Comparison of ENCODE assay signal across 23 mouse cellular contexts in the genomic region with DNA sequence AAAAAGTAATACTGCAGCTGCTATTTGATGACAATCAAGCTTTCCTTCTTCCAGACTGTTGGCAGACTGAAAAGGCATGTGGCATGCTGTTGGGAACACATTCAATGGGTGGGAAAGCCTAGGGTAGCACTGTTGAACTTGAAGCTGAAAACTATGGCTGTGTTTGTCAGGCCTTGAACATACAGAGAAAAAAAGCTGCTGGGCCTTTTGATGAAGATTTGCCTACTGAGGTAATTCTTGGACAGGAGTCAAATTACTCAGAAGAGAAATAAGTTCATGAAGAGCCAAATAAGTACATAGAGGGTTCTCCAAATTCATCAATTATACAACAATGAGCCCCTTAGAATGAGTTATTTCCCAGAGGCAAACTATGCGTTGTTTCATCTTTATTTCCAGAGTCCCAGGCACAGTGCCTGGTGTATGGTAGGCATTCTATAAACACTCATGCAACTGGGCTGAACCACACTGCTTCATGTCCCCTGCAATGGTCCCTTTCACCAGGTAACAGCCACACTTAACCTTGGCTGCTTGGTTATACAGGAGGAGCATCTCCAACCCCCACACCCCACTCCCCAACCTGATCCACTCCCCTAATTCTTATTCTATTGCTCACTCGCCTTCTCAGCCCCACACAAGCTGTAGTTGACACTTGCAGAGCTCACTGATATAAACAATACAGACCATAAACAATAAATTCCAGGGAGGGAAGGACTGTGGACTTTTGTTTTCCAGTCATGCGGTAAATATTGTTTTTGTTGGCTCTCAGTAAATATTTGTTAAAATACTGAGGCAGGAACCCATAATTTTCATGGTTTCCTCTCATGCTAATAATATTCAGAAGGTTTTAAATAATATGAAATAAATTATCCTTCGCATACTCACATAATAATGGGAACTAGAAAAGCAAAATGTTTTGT. TPM values are rescaled to one million over a fixed set of nuclear protein-coding genes. Genes with fewer than 3 reads are reported as not detected.
DNase-seq lines count a peak whose midpoint lies in the region; ATAC-seq and TF ChIP-seq lines count a peak whose summit lies in the region.
"Had no signal": no experiment of that assay in that cellular context is flagged by ENCODE, and none has a peak within 500 bp of the region (broad histone marks: within the 10 kb centered on the region; RNA-seq: fewer than 3 reads in every experiment).

No protein-coding gene starts in this region.

- no peak overlapping the region for H3K27ac ChIP-seq in forebrain, embryonic 14.5 days (ENCODE audit: low read depth, low read length)
- H3K27ac ChIP-seq in forebrain, embryonic 11.5 days (ENCODE audit: low read depth, low read length) = no peak overlapping the region
- H3K27ac ChIP-seq in kidney, embryonic 15.5 days = peak overlapping the region; percentile 64
- 0 out of 2 replicates have a peak overlapping the region, but pooled peaks have one; percentile 15 for H3K27ac ChIP-seq in stomach, embryonic 14.5 days (ENCODE audit: low read length)
- no peak overlapping the region for H3K27ac ChIP-seq in cerebellum, adult 2 months (ENCODE audit: insufficient read depth, low read length)
- H3K27ac ChIP-seq: heart, adult 2 months; hindbrain, postnatal 0 days; left cerebral cortex, adult 2 months; liver, embryonic 13.5 days; midbrain, embryonic 13.5 days had no signal

- peak; percentile 77 for ATAC-seq in forebrain, embryonic 14.5 days
- ATAC-seq in forebrain, embryonic 11.5 days (replicated peaks; ENCODE audit: low FRiP score) = no peak
- ATAC-seq in kidney, embryonic 15.5 days (replicated peaks; ENCODE audit: low FRiP score) = no peak
- no peak for ATAC-seq in stomach, embryonic 14.5 days (ENCODE audit: insufficient number of reproducible peaks, insufficient read depth, low FRiP score, low read depth)
- ATAC-seq: hindbrain, postnatal 0 days; midbrain, embryonic 13.5 days had no signal

- no peak overlapping the region for H3K9ac ChIP-seq in forebrain, embryonic 14.5 days (ENCODE audit: low read length)
- H3K9ac ChIP-seq in forebrain, embryonic 11.5 days (ENCODE audit: low read length) = no peak overlapping the region
- H3K9ac ChIP-seq in kidney, embryonic 15.5 days = no peak overlapping the region
- no peak overlapping the region for H3K9ac ChIP-seq in stomach, embryonic 14.5 days (replicated peaks; ENCODE audit: low read depth, low read length)
- H3K9ac ChIP-seq: liver, embryonic 13.5 days; midbrain, embryonic 13.5 days had no signal

- WGBS in forebrain, embryonic 14.5 days = 49% methylated on average over 4 of the region's 4 CpGs
- 69% methylated on average over 4 of the region's 4 CpGs for WGBS in forebrain, embryonic 11.5 days
- 58% methylated on average over 4 of the region's 4 CpGs for WGBS in kidney, embryonic 15.5 days
- 69% methylated on average over 4 of the region's 4 CpGs for WGBS in stomach, embryonic 14.5 days
- 64% methylated on average over 4 of the region's 4 CpGs for WGBS in cerebellum, adult 2 months

- no peak for TF ChIP-seq CTCF in brain, embryonic 14.5 days (IDR thresholded peaks at IDR 0.05; ENCODE audit: borderline replicate concordance, extremely low read depth, insufficient read depth, insufficient read length)
- no peak for TF ChIP-seq CTCF in cerebellum, adult 2 months (IDR thresholded peaks at IDR 0.05; ENCODE audit: borderline replicate concordance, insufficient read depth, low read depth, low read length)

- no peak for TF ChIP-seq POLR2A in brain, embryonic 14.5 days (IDR thresholded peaks at IDR 0.05; ENCODE audit: borderline replicate concordance, extremely low read depth, insufficient read depth, insufficient read length, poor library complexity, severe bottlenecking)
- TF ChIP-seq POLR2A in cerebellum, adult 2 months (IDR thresholded peaks at IDR 0.05; ENCODE audit: borderline replicate concordance, insufficient read depth, low read length) = no peak

- H3K9me3 ChIP-seq in forebrain, embryonic 14.5 days (replicated peaks; ENCODE audit: control insufficient read depth, low read length) = no peaks in the 10 kb centered on the region
- H3K9me3 ChIP-seq in forebrain, embryonic 11.5 days (ENCODE audit: control insufficient read depth, low read length) = no peaks in the 10 kb centered on the region
- H3K9me3 ChIP-seq in kidney, embryonic 15.5 days (replicated peaks) = no peaks in the 10 kb centered on the region
- H3K9me3 ChIP-seq in stomach, embryonic 14.5 days (ENCODE audit: control insufficient read depth, low read depth, low read length) = no peaks in the 10 kb centered on the region
- H3K9me3 ChIP-seq: liver, embryonic 13.5 days; midbrain, embryonic 13.5 days had no signal

- no peak overlapping the region for H3K4me3 ChIP-seq in forebrain, embryonic 14.5 days (ENCODE audit: low read depth, low read length)
- no peak overlapping the region for H3K4me3 ChIP-seq in forebrain, embryonic 11.5 days (ENCODE audit: low read depth, low read length)
- no peak overlapping the region for H3K4me3 ChIP-seq in kidney, embryonic 15.5 days (replicated peaks)
- no peak overlapping the region for H3K4me3 ChIP-seq in stomach, embryonic 14.5 days (ENCODE audit: low read depth, low read length)
- H3K4me3 ChIP-seq in cerebellum, adult 2 months (replicated peaks; ENCODE audit: insufficient read depth, low read depth, low read length) = no peak overlapping the region
- H3K4me3 ChIP-seq: heart, adult 2 months; left cerebral cortex, adult 2 months; liver, embryonic 13.5 days; megakaryocyte, embryonic 14.5 days; midbrain, embryonic 13.5 days had no signal

- DNase-seq in forebrain, embryonic 14.5 days (ENCODE audit: low spot score) = peak; percentile 78
- DNase-seq in forebrain, embryonic 11.5 days (ENCODE audit: low spot score) = no peak
- DNase-seq in kidney, postnatal 10 days = no peak
- peak; percentile 88 for DNase-seq in brain, embryonic 14.5 days (ENCODE audit: low read depth)
- no peak for DNase-seq in c-Kit-positive CD71-positive TER-119-positive erythroid progenitor cells, embryonic 14.5 days (ENCODE audit: low spot score)
- DNase-seq in cerebellum, adult 2 months = no peak
- DNase-seq: adrenal gland, adult 8-10 months; cerebellum, adult 8-10 months; cerebellum, postnatal 36 days; gastrocnemius, postnatal 36 days; heart, adult 2 months; kidney, adult 18-20 months; liver, embryonic 13.5 days; lung, adult 2 months; right cerebral cortex, postnatal 14 days; thymus, adult 18-20 months; thymus, postnatal 36 days had no signal

- no peaks in the 10 kb centered on the region for H3K27me3 ChIP-seq in forebrain, embryonic 14.5 days (replicated peaks; ENCODE audit: control insufficient read depth, insufficient read depth, low read length)
- no peaks in the 10 kb centered on the region for H3K27me3 ChIP-seq in forebrain, embryonic 11.5 days (ENCODE audit: control insufficient read depth, insufficient read depth, low read length)
- H3K27me3 ChIP-seq in kidney, embryonic 15.5 days = no peaks in the 10 kb centered on the region
- no peaks in the 10 kb centered on the region for H3K27me3 ChIP-seq in stomach, embryonic 14.5 days (ENCODE audit: control insufficient read depth, insufficient read depth, low read length)
- no peaks in the 10 kb centered on the region; the same call in 1 of the 2 replicates for H3K27me3 ChIP-seq in cerebellum, adult 2 months (ENCODE audit: control insufficient read depth, insufficient read depth, low read length)
- H3K27me3 ChIP-seq: liver, embryonic 13.5 days; megakaryocyte, embryonic 14.5 days; midbrain, embryonic 13.5 days had no signal

- no peaks in the 10 kb centered on the region for H3K36me3 ChIP-seq in forebrain, embryonic 14.5 days (ENCODE audit: control insufficient read depth, insufficient read depth, low read length)
- no peaks in the 10 kb centered on the region for H3K36me3 ChIP-seq in forebrain, embryonic 11.5 days (ENCODE audit: control insufficient read depth, insufficient read depth, low read length)
- H3K36me3 ChIP-seq in kidney, embryonic 15.5 days = no peaks in the 10 kb centered on the region
- H3K36me3 ChIP-seq in stomach, embryonic 14.5 days (ENCODE audit: control insufficient read depth, insufficient read depth, low read length) = no peaks in the 10 kb centered on the region
- H3K36me3 ChIP-seq: liver, embryonic 13.5 days; midbrain, embryonic 13.5 days had no signal

- H3K4me1 ChIP-seq in forebrain, embryonic 14.5 days (ENCODE audit: control insufficient read depth, insufficient read depth, low read length) = 0 out of 2 replicates have a peak, but pooled peaks cover 2% of the 10 kb centered on the region
- no peaks in the 10 kb centered on the region for H3K4me1 ChIP-seq in forebrain, embryonic 11.5 days (replicated peaks; ENCODE audit: control insufficient read depth, insufficient read depth, low read length)
- H3K4me1 ChIP-seq in kidney, embryonic 15.5 days = peaks cover 27% of the 10 kb centered on the region
- peaks cover 12% of the 10 kb centered on the region for H3K4me1 ChIP-seq in stomach, embryonic 14.5 days (ENCODE audit: control insufficient read depth, insufficient read depth, low read length)
- no peaks in the 10 kb centered on the region for H3K4me1 ChIP-seq in cerebellum, adult 2 months (ENCODE audit: control insufficient read depth, insufficient read depth, low read length)
- H3K4me1 ChIP-seq: liver, embryonic 13.5 days; megakaryocyte, embryonic 14.5 days; midbrain, embryonic 13.5 days had no signal

- H3K4me2 ChIP-seq in forebrain, embryonic 14.5 days (ENCODE audit: low read length) = no peak overlapping the region
- no peak overlapping the region for H3K4me2 ChIP-seq in forebrain, embryonic 11.5 days (ENCODE audit: low read depth, low read length, severe bottlenecking)
- H3K4me2 ChIP-seq in kidney, embryonic 15.5 days = no peak overlapping the region
- H3K4me2 ChIP-seq in stomach, embryonic 14.5 days (replicated peaks; ENCODE audit: low read depth, low read length) = no peak overlapping the region
- H3K4me2 ChIP-seq: liver, embryonic 13.5 days; midbrain, embryonic 13.5 days had no signal

RNA-seq across cellular contexts. Expression of gene Ccn2, which starts 22.9 kb away (rescaled TPM):
- 1.8 and 2.4 TPM in 2 replicates for polyA plus RNA-seq in forebrain, embryonic 14.5 days (2014; fragmentation: Nextera tagmentation; extraction: Ambion mirVana)
- 4.2 and 4.3 TPM in 2 replicates for polyA plus RNA-seq in forebrain, embryonic 11.5 days (2014; fragmentation: Nextera tagmentation; extraction: Ambion mirVana)
- 8.7 and 10.0 TPM in 2 replicates for polyA plus RNA-seq in kidney, embryonic 15.5 days (2015; fragmentation: Nextera tagmentation; extraction: Ambion mirVana)
- polyA plus RNA-seq in brain, embryonic 14.5 days (2012; rRNA removed) = 8.7 and 11.7 TPM in 2 replicates
- 11.3 and 12.5 TPM in 2 replicates for polyA plus RNA-seq in stomach, embryonic 14.5 days (2014; fragmentation: Nextera tagmentation; extraction: Ambion mirVana)
- 9.8 TPM in 2 replicates for polyA plus RNA-seq in cerebellum, adult 2 months (2012; rRNA removed)

Comparison
In these comparisons a context has a peak if more than half of its experiments do, and no peak if none do; other contexts are left out.
1. DNase-seq: peak in forebrain, embryonic 14.5 days (single experiment) and brain, embryonic 14.5 days (single experiment); none in forebrain, embryonic 11.5 days (single experiment), kidney, postnatal 10 days (single experiment), c-Kit-positive CD71-positive TER-119-positive erythroid progenitor cells, embryonic 14.5 days (single experiment) and cerebellum, adult 2 months (0 of 2).
2. H3K27ac ChIP-seq: peak in kidney, embryonic 15.5 days (single experiment) and stomach, embryonic 14.5 days (single experiment); none in forebrain, embryonic 14.5 days (single experiment), forebrain, embryonic 11.5 days (single experiment) and cerebellum, adult 2 months (single experiment).